Mouse (Mus musculus) kidney, embryonic 15.5 days (tissue): ENCODE measurements at regions not wholly inside any gene's neighbourhood (a gene's known extent, or its start where the extent isn't known, plus 50 kb on each side); places are given as distances from the start of the nearest gene placed in this dataset.

ENCODE experiments used
- ATAC-seq: fragments of 200-750 bp; cut with Nextera tagmentation; replicated peaks from 2 replicates; pipeline ENCODE4 v1.8.0; 2017; ENCODE audit warnings: moderate TSS enrichment; ENCODE audit not compliant: low FRiP score
- H3K27ac ChIP-seq: fragments of 300-500 bp; sonication (generic); 2 replicates; pipeline ENCODE4 v1.5.1; 2015; ENCODE audit warnings: mild to moderate bottlenecking, inconsistent platforms
- H3K27me3 ChIP-seq: fragments of 300-500 bp; sonication (generic); 2 replicates; pipeline ENCODE4 v1.6.1; 2015; ENCODE audit warnings: inconsistent platforms
- H3K36me3 ChIP-seq: fragments of 300-500 bp; sonication (generic); 2 replicates; pipeline ENCODE4 v1.6.1; 2015; ENCODE audit warnings: inconsistent platforms
- H3K4me1 ChIP-seq: fragments of 300-500 bp; sonication (generic); 2 replicates; pipeline ENCODE4 v1.6.1; 2015; ENCODE audit warnings: inconsistent platforms
- H3K4me2 ChIP-seq: fragments of 300-500 bp; sonication (generic); 2 replicates; pipeline ENCODE4 v1.6.1; 2015; ENCODE audit warnings: moderate library complexity, mild to moderate bottlenecking, inconsistent platforms
- H3K4me3 ChIP-seq: fragments of 300-500 bp; sonication (generic); replicated peaks from 2 replicates; pipeline ENCODE4 v1.5.1; 2015; ENCODE audit warnings: mild to moderate bottlenecking, inconsistent platforms
- H3K9ac ChIP-seq: fragments of 300-500 bp; sonication (generic); 2 replicates; pipeline ENCODE4 v1.6.1; 2015; ENCODE audit warnings: mild to moderate bottlenecking, inconsistent platforms
- H3K9me3 ChIP-seq: fragments of 300-500 bp; sonication (generic); replicated peaks from 2 replicates; pipeline ENCODE4 v1.6.1; 2016; ENCODE audit warnings: inconsistent platforms
- WGBS: fragments of 180-500 bp; shearing (Covaris S2); methylation state at CpG from one replicate; pipeline ENCODE4 v1.1.7; 2015; ENCODE audit warnings: mixed read lengths; 5-methylcytosine and 5-hydroxymethylcytosine counted together

GRCm38 (mm10) chr8:53096272-53096784 is 415.2 kb upstream of the Aga start:
- H3K4me3 ChIP-seq, result no peak overlapping the region
- no peak for ATAC-seq
- no peaks in the 10 kb centered on the region for H3K9me3 ChIP-seq
- no peak overlapping the region for H3K9ac ChIP-seq
- no peaks in the 10 kb centered on the region for H3K36me3 ChIP-seq
- no peaks in the 10 kb centered on the region for H3K4me1 ChIP-seq
- no peaks in the 10 kb centered on the region for H3K27me3 ChIP-seq
- no peak overlapping the region for H3K4me2 ChIP-seq
- H3K27ac ChIP-seq, result no peak overlapping the region

DNA sequence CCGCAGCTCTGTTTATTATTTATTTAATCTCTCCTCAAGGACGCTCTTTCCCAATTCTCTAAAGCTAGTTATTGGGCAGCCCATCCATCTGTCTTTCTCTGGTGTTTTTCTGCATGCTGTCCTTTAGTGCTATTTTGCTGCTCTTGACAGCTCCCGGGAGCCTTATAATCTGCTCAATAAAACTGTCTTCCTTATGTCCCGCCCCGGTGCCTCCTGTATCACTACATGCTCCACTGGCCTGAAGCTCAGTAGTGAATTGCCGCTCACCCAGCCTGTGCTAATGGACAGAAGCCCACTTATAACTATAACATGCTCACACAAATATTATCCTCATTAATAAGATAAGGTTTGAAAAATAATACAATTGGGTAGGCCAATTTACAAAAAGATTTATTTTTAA is 371.5 kb upstream of the Aga start:
- Histone ChIP-seq H3K36me3 (no peaks in the 10 kb centered on the region), H3K4me2 (peak overlapping the region; percentile 43), H3K4me3 (no peak overlapping the region), H3K27me3 (no peaks in the 10 kb centered on the region), H3K9ac (no peak overlapping the region), H3K9me3 (no peaks in the 10 kb centered on the region), H3K27ac (no peak overlapping the region), H3K4me1 (no peaks in the 10 kb centered on the region)
- peak; percentile 54; the same call in 1 of the 2 replicates for ATAC-seq
- 31% methylated on average over 6 of the region's 6 CpGs for WGBS

DNA sequence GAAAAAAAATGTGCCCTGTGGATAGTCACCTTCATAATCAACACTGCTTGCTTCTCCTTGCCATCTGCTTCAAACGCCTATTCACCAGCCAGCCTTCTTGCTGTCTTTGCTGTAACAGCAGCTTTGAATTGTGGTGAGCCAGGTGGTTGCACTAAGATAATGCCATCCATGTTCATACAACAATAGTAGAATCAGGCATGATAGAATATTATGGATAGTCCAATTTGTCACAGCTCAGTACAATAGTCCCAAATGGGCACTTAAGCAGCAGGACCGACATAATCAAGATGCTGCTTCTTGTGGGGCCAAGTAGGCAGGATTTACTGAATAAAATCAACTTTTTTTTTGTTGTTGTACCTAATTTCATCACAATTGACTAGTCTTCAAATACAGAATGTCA is 362.6 kb upstream of the Aga start:
- H3K9me3 ChIP-seq, result no peaks in the 10 kb centered on the region
- ATAC-seq, result no peak
- no peak overlapping the region for H3K27ac ChIP-seq
- H3K4me3 ChIP-seq, result no peak overlapping the region
- no peaks in the 10 kb centered on the region for H3K4me1 ChIP-seq
- WGBS, result 85% methylated on average over 2 of the region's 2 CpGs
- no peak overlapping the region for H3K9ac ChIP-seq
- H3K4me2 ChIP-seq, result no peak overlapping the region
- no peaks in the 10 kb centered on the region for H3K27me3 ChIP-seq
- no peaks in the 10 kb centered on the region for H3K36me3 ChIP-seq

GRCm38 (mm10) chr8:53164017-53164416 is 347.5 kb upstream of the Aga start:
- H3K27ac ChIP-seq, result no peak overlapping the region
- no peak overlapping the region for H3K9ac ChIP-seq
- WGBS, result 65% methylated on average over 3 of the region's 3 CpGs
- no peaks in the 10 kb centered on the region for H3K36me3 ChIP-seq
- ATAC-seq, result no peak
- no peak overlapping the region for H3K4me2 ChIP-seq
- no peaks in the 10 kb centered on the region for H3K9me3 ChIP-seq
- no peak overlapping the region for H3K4me3 ChIP-seq
- H3K4me1 ChIP-seq, result no peaks in the 10 kb centered on the region
- no peaks in the 10 kb centered on the region for H3K27me3 ChIP-seq

DNA sequence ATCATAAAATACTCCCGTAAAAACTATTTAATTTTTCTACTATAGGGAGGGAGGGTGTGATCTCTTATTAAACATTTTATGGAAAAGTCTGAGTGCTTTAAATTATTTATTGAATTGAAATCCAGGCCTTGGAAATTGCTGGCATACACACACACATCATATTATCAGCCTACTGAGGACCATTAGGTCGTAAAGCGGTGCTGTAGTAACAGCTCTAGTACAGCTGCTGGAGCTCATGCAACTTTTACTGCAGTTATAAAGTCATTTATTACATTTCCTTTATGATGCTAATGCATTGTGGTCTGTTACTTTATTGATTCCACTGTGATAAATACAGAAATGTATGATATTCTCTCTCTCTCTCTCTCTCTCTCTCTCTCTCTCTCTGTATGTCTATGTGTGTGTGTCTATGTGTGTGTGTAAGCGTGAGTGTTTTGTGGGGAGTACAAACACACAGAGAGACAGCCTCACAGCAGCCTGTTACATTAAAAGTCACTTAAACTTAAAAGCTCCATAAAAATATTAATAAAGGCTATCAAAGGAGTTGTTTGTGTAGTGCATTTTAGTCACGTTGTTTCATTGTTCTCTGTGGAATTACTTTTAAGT is 339.7 kb upstream of the Aga start:
- H3K36me3 ChIP-seq, result no peaks in the 10 kb centered on the region
- ATAC-seq, result no peak
- H3K27me3 ChIP-seq, result no peaks in the 10 kb centered on the region
- H3K4me1 ChIP-seq, result no peaks in the 10 kb centered on the region
- no peak overlapping the region for H3K27ac ChIP-seq
- H3K9me3 ChIP-seq, result no peaks in the 10 kb centered on the region
- no peak overlapping the region for H3K9ac ChIP-seq
- H3K4me3 ChIP-seq, result no peak overlapping the region
- H3K4me2 ChIP-seq, result no peak overlapping the region
- WGBS, result 88% methylated on average over 5 of the region's 5 CpGs

DNA sequence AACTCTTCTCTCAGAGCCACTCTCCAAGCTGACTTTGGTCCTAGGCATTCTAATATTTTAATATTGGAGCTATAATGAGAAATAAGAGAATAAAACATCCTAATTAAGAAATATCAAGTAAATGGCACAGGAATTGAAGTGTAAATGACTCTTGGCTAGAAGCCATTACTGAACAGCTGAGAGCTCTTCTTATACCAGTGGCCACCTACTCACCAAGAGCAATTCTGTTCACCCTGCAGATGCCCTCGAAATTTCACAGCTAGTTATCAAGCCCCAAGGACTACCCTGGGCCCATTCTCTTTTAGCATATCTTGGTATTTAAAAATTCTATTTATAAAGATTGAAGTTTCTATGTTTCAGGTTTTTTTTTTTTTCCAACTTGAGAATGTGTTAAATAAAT is 319.0 kb upstream of the Aga start:
- no peaks in the 10 kb centered on the region for H3K36me3 ChIP-seq
- H3K4me1 ChIP-seq, result no peaks in the 10 kb centered on the region
- H3K27ac ChIP-seq, result no peak overlapping the region
- H3K27me3 ChIP-seq, result no peaks in the 10 kb centered on the region
- H3K4me2 ChIP-seq, result no peak overlapping the region
- 64% methylated on average over 1 of the region's 1 CpGs for WGBS
- no peaks in the 10 kb centered on the region for H3K9me3 ChIP-seq
- H3K4me3 ChIP-seq, result no peak overlapping the region
- no peak for ATAC-seq
- H3K9ac ChIP-seq, result no peak overlapping the region

GRCm38 (mm10) chr8:53222194-53222593 is 289.3 kb upstream of the Aga start:
- H3K4me1 ChIP-seq, result no peaks in the 10 kb centered on the region
- no peak overlapping the region for H3K9ac ChIP-seq
- no peaks in the 10 kb centered on the region for H3K9me3 ChIP-seq
- no peak for ATAC-seq
- no peak overlapping the region for H3K4me3 ChIP-seq
- H3K36me3 ChIP-seq, result no peaks in the 10 kb centered on the region
- 85% methylated on average over 5 of the region's 5 CpGs for WGBS
- H3K27me3 ChIP-seq, result no peaks in the 10 kb centered on the region
- no peak overlapping the region for H3K27ac ChIP-seq
- no peak overlapping the region for H3K4me2 ChIP-seq
